In the genomic region with DNA sequence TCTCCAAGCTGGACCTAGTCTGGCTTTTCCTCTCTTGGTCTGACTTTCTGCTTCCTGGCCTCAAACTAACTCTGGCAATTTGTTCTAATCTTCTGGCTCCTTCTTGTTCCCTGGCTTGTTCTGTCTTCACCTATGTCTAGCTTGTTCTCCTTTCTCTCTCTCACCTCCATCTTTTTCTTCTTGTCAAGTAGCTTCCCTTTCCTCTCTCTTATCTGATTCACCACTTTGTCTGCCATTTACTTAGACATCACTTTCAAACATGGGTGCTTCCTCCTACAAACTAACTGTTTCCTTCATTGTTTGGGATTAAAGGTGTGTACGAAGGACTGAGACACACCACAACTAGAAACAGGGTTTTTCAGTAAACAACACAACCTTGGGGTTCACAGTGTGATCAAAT, we compare ENCODE assay signal across 36 mouse cellular contexts. TPM values are rescaled to one million over a fixed set of nuclear protein-coding genes. Genes with fewer than 3 reads are reported as not detected.
"Had no signal": no experiment of that assay in that cellular context is flagged by ENCODE, and none has a peak within 500 bp of the region (broad histone marks: within the 10 kb centered on the region; RNA-seq: fewer than 3 reads in every experiment).

No protein-coding gene starts in this region.

- H3K9ac ChIP-seq: heart, embryonic 12.5 days; heart, embryonic 13.5 days; heart, embryonic 15.5 days; hindbrain, embryonic 12.5 days; hindbrain, embryonic 13.5 days; hindbrain, embryonic 14.5 days; hindbrain, embryonic 15.5 days; intestine, embryonic 15.5 days; kidney, embryonic 15.5 days had no signal

- H3K4me2 ChIP-seq: heart, embryonic 11.5 days; heart, embryonic 12.5 days; heart, embryonic 13.5 days; heart, embryonic 15.5 days; hindbrain, embryonic 12.5 days; hindbrain, embryonic 13.5 days; hindbrain, embryonic 14.5 days; hindbrain, embryonic 15.5 days; intestine, embryonic 15.5 days; kidney, embryonic 15.5 days had no signal

- H3K27me3 ChIP-seq: heart, embryonic 12.5 days; heart, embryonic 13.5 days; heart, embryonic 15.5 days; hindbrain, embryonic 12.5 days; hindbrain, embryonic 13.5 days; hindbrain, embryonic 15.5 days; intestine, embryonic 15.5 days; kidney, embryonic 15.5 days had no signal

- H3K9me3 ChIP-seq: heart, embryonic 10.5 days; heart, embryonic 12.5 days; heart, embryonic 13.5 days; heart, embryonic 15.5 days; hindbrain, embryonic 10.5 days; hindbrain, embryonic 12.5 days; hindbrain, embryonic 13.5 days; hindbrain, embryonic 15.5 days; intestine, embryonic 15.5 days; kidney, embryonic 15.5 days had no signal

- ATAC-seq: hindbrain, embryonic 16.5 days; hindbrain, postnatal 0 days; inflammation-experienced regulatory T-cells, adult 6 months; intestine, embryonic 15.5 days; intestine, embryonic 16.5 days; intestine, postnatal 0 days had no signal

- H3K4me3 ChIP-seq: heart, embryonic 10.5 days; heart, embryonic 12.5 days; heart, embryonic 13.5 days; heart, embryonic 15.5 days; hindbrain, embryonic 10.5 days; hindbrain, embryonic 12.5 days; hindbrain, embryonic 13.5 days; hindbrain, embryonic 15.5 days; intestine, embryonic 15.5 days; kidney, embryonic 15.5 days; layer of hippocampus, adult 2 months; left cerebral cortex, adult 2 months had no signal

- DNase-seq: heart, postnatal 10 days; heart, postnatal 14 days; heart, postnatal 36 days; heart, postnatal 4 days; kidney, adult 11 months; kidney, adult 18-20 months; kidney, adult 2 months; kidney, adult 8-10 months; kidney, adult 9 months; kidney, postnatal 10 days; kidney, postnatal 14 days; kidney, postnatal 25 days; kidney, postnatal 36 days; kidney, postnatal 4 days; layer of hippocampus, adult 9-11 months; layer of hippocampus, postnatal 36 days had no signal

- H3K27ac ChIP-seq: heart, embryonic 10.5 days; heart, embryonic 13.5 days; heart, embryonic 15.5 days; hindbrain, embryonic 10.5 days; hindbrain, embryonic 12.5 days; hindbrain, embryonic 13.5 days; hindbrain, embryonic 14.5 days; hindbrain, embryonic 15.5 days; hindbrain, postnatal 0 days; intestine, embryonic 15.5 days; kidney, embryonic 15.5 days; kidney, postnatal 0 days; layer of hippocampus, adult 2 months; left cerebral cortex, adult 2 months had no signal

RNA-seq across cellular contexts. Expression of gene Mxra7, which starts 7.1 kb away (rescaled TPM):
- polyA plus RNA-seq: inflammation-experienced regulatory T-cells, adult 6 months had no signal
